Mouse (Mus musculus) olfactory bulb, adult 2 months (tissue): ENCODE measurements around the gene Cbx7. TPM values are rescaled to one million over a fixed set of nuclear protein-coding genes. Genes with fewer than 3 reads are reported as not detected.
"Not testable (repeated sequence)": the region's sequence is repeated elsewhere in the genome, so short reads cannot be mapped to it uniquely, and the experiment has no call there.

Experiments
- H3K27ac ChIP-seq: fragments of 200-500 bp; 2 replicates; pipeline ENCODE4 v1.5.1; 2012; ENCODE audit warnings: low read depth, low read length; ENCODE audit not compliant: insufficient read depth
- H3K4me1 ChIP-seq: fragments of 200-500 bp; 2 replicates; pipeline ENCODE4 v1.6.1; 2012; ENCODE audit warnings: low read length; ENCODE audit not compliant: control insufficient read depth, insufficient read depth
- H3K4me3 ChIP-seq: fragments of 200-500 bp; 2 replicates; pipeline ENCODE4 v1.5.1; 2012; ENCODE audit warnings: mild to moderate bottlenecking, low read depth, low read length, moderate library complexity; ENCODE audit not compliant: insufficient read depth
- CTCF ChIP-seq: fragments of 200-500 bp; IDR thresholded peaks from 2 replicates; pipeline ENCODE4 v1.5.1; 2012; ENCODE audit warnings: low read depth, mild to moderate bottlenecking, low read length, moderate library complexity; ENCODE audit not compliant: insufficient read depth
- POLR2A ChIP-seq: fragments of 200-500 bp; IDR thresholded peaks from 2 replicates; pipeline ENCODE4 v1.6.1; 2012; ENCODE audit warnings: mild to moderate bottlenecking, low read depth, low read length, moderate library complexity; ENCODE audit not compliant: insufficient read depth
- WGBS: fragments of 180-500 bp; shearing (Covaris S2); methylation state at CpG from one replicate; pipeline ENCODE4 v1.1.7; 2018; 5-methylcytosine and 5-hydroxymethylcytosine counted together
- polyA plus RNA-seq: library from polyadenylated mRNA; stranded (reverse); fragments of >200 nt; gene quantifications from 2 replicates; pipeline ENCODE4 v1.2.4, GENCODE M21; 2012; ENCODE audit warnings: low replicate concordance; ENCODE audit not compliant: missing spikeins, insufficient read depth, insufficient read length

Gene Cbx7
- polyA plus RNA-seq, 1 experiment, result not detected

GRCm38 (mm10) chr15:79899828-79900510 is 71.0 kb downstream of the Cbx7 start:
- Histone ChIP-seq H3K4me3 (no peak overlapping the region), H3K27ac (no peak overlapping the region), H3K4me1 (no peaks in the 10 kb centered on the region)
- no peak for TF ChIP-seq CTCF
- no peak for TF ChIP-seq POLR2A
- 82% methylated on average over 6 of the region's 6 CpGs for WGBS

- H3K4me3 ChIP-seq, result no peak overlapping the region
- TF ChIP-seq POLR2A, result no peak
- no peak for TF ChIP-seq CTCF
- H3K27ac ChIP-seq, result no peak overlapping the region
- 91% methylated on average over 5 of the region's 5 CpGs for WGBS
- no peaks in the 10 kb centered on the region for H3K4me1 ChIP-seq
These were observed 71.9 kb downstream of the Cbx7 start for GRCm38 (mm10) chr15:79898988-79899387.

DNA sequence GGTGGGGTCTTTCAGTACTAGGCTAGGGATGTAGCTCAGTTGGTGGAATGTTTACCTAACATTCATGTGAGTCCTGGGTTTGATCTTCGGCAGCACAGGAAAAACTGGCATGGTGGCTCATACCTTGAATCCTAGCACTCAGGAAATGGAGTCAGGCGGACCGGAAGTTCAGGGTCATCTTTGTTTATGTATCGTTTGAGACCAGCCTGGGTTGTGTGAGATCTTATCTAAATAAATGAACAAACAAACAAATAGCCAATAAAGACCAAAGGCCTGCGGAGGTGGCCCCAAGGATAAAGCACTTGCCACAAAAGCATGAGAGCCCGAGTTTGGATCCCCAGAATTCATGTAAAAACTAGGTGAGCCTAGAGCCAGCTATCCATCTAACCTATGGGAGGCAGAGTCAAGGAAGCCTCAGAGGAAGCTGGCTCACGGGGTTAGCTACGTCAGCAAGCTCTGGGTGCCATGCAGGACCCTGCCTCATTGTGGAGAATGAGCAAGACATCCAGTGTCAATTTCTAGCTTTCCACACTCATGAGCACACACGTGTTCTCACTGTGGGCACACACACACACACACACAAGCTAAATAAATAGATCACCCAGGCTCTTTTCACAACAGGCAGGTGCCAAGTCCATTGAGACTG is 74.7 kb downstream of the Cbx7 start:
- Histone ChIP-seq H3K27ac (no peak overlapping the region), H3K4me1 (peaks cover 9% of the 10 kb centered on the region; the same call in 1 of the 2 replicates), H3K4me3 (no peak overlapping the region)
- 88% methylated on average over 9 of the region's 9 CpGs for WGBS
- no peak for TF ChIP-seq CTCF
- TF ChIP-seq POLR2A, result no peak

GRCm38 (mm10) chr15:79895221-79896079 is 75.5 kb downstream of the Cbx7 start:
- not testable (repeated sequence) for H3K27ac ChIP-seq, H3K4me1 ChIP-seq, H3K4me3 ChIP-seq
- WGBS, result 88% methylated on average over 11 of the region's 23 CpGs

- TF ChIP-seq POLR2A, result no peak
- no peak for TF ChIP-seq CTCF
- peaks cover 9% of the 10 kb centered on the region; the same call in 1 of the 2 replicates for H3K4me1 ChIP-seq
These were observed 76.6 kb downstream of the Cbx7 start for GRCm38 (mm10) chr15:79894343-79894742.

GRCm38 (mm10) chr15:79893824-79894123 is 77.1 kb downstream of the Cbx7 start:
- H3K27ac ChIP-seq, result no peak overlapping the region
- no peak overlapping the region for H3K4me3 ChIP-seq
- WGBS, result 89% methylated on average over 3 of the region's 3 CpGs
- H3K4me1 ChIP-seq, result peaks cover 9% of the 10 kb centered on the region; the same call in 1 of the 2 replicates
- no peak for TF ChIP-seq CTCF
- no peak for TF ChIP-seq POLR2A

More at GRCm38 (mm10) chr15:79894343-79894742, 76.6 kb downstream of the Cbx7 start:
- H3K4me3 ChIP-seq, result no peak overlapping the region
- no peak overlapping the region for H3K27ac ChIP-seq
- WGBS, result 80% methylated on average over 4 of the region's 4 CpGs

GRCm38 (mm10) chr15:79892995-79893823 is 77.7 kb downstream of the Cbx7 start:
- 82% methylated on average over 15 of the region's 15 CpGs for WGBS
- TF ChIP-seq CTCF (no peak), POLR2A (no peak)
- Histone ChIP-seq H3K27ac (no peak overlapping the region), H3K4me3 (no peak overlapping the region), H3K4me1 (peaks cover 9% of the 10 kb centered on the region; the same call in 1 of the 2 replicates)

GRCm38 (mm10) chr15:79892213-79892541 is 78.7 kb downstream of the Cbx7 start:
- TF ChIP-seq POLR2A (no peak), CTCF (no peak)
- peaks cover 9% of the 10 kb centered on the region; the same call in 1 of the 2 replicates for H3K4me1 ChIP-seq
- peak overlapping the region; percentile 44 for H3K4me3 ChIP-seq
- WGBS, result 21% methylated on average over 12 of the region's 12 CpGs
- 0 out of 2 replicates have a peak overlapping the region, but pooled peaks have one; percentile 2 for H3K27ac ChIP-seq
